Mouse (Mus musculus) right cerebral cortex, postnatal 4 days (tissue): ENCODE data around the gene Tcf3.

Experiments used
- DNase-seq: peaks from one replicate; pipeline ENCODE4 v3.0.0-alpha.2; 2022

Tcf3 gene

DNA sequence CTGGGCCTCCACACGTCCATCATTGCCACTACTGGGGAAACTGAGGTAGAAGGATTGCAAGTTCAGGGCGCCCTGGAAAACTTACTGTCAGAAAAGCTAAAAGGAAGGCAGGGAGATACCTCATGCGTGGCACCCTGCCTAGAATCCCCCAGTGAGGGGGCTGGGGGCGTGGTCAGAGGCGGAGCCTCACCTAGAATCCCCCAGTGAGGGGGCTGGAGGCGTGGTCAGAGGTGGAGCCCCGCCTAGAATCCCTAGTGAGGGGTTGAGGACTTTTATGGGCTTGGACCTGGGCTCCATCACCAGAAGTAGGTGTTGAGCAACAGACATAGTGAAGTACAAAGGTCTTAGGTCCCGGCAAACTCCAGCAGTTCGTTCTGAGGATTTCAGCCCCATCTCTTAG, 2.8 kb upstream of the Tcf3 start:
- DNase-seq, result peak; percentile 39

DNA sequence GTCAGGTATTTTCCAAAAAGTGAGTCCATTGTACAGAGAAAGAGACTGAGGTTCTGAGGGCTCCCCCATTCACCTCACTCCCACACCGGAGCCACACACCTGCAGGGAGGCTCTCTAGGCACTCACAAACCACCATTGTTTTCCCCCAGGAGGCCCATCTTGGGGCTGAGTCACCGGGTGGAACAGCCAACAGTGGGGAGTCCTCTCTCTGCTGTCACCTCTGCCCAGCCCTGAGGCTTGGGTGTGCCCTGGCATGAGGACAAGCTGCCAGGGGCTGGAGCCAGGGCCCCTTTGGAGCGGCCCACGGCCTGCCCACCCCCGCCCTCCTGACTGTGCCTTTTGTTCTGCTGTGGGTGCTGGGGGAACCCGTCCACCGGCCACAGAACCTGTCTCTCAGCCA, 2.3 kb upstream of the Tcf3 start:
- DNase-seq, result no peak

DNA sequence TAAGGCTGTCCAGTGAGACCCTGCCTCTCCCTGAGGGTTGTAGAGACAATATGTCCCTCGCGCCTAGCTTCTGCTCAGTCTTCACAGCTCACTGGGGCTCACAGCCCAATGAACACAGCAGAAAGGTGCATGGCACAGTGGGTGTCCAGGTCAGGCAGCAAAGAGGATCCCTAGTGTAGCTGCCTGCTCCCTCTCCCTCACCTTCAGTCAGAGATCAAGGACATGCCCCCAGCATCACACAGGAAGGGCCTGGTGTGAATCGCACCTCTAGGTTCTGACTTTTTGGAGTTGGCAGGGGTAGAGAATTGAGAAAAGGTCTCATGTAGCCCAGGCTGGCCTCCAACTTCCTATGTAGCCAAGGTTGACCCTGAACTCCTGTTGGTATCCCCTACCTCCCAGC, 1.4 kb upstream of the Tcf3 start:
- no peak for DNase-seq

DNA sequence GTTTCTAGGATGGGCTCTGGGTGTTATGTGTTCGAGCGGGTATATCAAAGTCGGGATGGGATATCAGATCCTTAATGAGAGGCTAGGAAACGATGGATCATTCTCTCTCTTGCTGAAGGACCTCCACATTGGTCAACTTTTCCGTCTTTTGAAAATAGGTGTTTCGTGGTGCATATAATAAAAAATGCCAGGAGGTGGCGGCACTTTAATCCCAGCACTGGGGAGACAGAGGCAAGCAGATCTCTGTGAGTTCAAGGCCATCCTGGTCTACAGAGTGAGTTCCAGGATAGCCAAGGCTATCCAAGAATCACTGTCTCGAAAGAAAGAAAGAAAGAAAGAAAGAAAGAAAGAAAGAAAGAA, 766 bp upstream of the Tcf3 start:
- DNase-seq, result no peak

DNA sequence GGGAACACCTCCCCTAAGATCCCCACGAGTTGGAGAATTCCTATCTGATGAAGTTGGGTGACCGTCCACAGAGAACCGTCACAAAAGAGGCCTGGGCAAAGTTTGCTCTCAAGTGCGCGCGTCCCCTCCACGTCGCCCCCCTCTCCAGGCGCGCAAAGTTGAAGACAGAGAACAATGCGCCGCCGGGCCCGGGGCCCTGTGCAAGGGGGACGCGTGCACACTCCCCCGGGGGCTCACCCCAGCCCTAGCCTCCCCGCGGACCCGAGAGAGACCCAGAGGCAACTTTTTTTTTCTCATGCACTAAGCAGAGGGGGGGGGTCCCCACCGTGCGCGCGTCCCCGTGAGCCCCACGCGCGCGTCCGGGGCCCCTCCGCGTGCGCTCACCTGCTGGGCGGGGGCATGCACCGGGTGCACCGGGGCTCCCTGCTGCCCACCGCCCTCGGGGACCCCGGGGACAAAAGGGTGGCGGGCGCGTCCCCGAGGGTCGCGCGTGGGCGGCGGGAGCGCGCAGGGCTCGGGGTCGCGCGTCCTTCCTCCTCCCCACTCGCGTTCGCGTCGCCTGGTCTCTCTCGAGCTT, 423 bp downstream of the Tcf3 start:
- peak; percentile 50 for DNase-seq

DNA sequence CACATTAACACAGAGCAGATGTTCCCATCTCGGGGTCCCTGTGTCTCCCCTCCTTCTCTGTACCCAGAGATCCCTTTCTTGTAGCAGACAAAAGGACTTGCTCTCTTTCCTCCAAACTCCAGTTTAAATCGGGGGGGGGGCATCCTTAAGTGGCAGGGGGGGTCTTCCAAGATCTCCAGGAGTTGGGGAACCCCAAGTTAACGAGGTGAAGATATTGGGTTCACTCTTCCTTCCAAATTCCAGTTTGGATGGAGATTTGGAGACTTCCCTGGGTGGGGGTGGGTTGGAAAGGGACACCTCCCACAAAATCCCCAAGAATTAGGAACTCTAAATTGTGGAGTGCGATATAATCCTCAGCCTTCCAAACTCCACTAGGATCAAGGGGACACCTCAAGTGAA, 1.1 kb downstream of the Tcf3 start:
- no peak for DNase-seq

DNA sequence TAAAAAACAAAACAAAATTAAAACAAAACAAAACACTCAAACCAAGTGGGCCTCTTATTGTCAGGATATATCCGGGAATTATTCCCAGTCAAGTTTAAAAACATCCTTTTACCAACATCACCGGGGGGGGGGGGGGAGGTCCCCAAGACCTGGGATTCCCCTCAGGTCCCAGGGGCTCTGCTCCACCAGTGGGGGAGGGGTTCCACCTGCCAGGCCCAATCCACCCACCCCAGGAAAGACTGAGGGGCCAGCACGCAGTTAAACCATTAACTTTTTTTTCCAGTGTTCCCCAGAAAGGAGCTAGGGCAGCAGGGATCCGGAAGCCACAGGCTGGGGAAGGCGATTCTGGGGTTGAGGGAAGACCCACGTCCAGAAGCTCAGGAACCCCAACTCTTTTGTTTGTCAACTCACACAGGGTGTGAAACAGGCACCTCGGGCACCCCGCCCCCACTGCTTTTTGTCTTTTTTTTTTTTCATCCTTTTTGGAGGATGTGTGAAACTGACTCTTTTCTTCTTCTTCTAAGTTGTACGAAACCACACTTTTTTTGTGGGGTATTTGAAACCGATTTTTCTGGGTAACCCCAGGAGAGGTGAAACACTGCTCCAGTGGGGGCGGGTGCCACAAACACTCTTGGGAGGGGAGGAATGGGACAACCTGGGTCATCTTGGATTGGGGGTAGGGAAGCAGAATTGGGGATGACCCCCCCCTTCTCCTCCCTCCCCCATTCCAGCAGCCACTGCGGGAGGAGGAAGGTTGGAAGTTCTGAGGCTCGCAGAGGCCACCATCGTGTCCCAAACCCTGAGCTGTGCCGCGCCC, 1.7 kb downstream of the Tcf3 start:
- DNase-seq, result no peak

DNA sequence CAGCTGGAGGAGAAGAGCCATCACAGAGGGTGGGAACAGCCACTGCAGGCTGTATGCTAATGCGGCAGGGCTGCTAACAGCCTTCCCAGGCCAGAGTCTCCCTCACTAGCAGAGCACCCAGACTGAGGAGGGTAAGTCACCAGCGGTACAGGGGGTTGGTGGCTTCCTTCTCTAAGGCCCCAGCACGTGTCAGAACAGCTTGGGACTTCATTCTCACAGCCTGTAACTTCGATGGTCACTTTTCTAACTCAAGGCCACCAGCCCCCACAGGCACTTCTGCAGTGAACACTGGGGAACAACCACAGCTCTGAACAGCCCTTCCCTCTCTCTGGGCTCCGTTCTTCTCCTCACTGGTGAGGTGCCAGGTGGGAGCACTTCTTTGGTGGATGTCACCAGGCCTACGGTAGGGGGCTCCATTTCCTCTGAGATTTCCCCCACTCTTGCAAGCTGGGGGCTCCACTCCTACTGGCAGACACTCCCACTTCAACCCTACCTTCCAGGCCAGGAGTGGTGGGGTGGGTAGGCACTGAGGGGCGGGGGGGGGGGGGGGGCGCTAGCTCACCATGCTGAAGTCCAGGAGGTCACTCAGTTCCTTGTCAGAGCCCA, 3.0 kb downstream of the Tcf3 start:
- no peak for DNase-seq

DNA sequence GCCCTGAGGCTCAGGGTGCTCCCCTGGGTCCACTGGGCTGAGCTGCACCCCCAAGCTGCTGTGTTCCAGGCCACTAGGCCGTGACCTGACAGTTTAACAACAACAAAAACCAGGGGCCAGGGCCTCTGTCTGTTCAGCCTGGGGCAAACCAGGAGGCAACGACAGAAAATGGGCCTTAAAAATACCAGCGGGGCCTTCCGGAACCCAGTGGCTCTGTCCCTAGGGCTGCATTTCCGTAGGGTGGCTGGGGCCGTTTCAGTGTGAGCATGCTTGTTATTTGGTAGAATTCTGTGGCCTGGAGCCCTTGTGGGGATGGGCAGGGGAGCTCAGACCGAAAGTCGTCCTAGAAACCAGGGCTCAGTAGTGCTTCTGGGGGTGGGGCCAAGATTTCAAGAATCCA, 3.6 kb downstream of the Tcf3 start:
- no peak for DNase-seq

DNA sequence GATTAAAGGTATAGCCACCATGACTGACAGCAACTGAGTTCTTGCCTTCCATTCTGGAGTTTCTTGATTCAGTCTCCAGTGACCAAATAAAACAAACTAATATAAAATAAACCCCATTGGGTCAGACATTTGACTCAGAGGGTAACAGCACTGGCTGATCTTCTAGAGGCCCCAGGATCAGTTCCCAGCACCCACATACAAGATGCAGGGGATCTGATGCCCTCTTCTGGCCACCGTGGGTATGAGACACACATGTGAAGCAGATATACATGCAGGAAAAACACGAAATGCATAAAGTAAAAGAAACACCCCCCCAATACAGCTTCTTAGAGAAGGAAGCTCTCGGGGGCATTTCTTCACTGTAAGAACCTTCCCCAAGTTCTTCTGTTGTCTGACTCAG, 8.4 kb downstream of the Tcf3 start:
- DNase-seq, result no peak

DNA sequence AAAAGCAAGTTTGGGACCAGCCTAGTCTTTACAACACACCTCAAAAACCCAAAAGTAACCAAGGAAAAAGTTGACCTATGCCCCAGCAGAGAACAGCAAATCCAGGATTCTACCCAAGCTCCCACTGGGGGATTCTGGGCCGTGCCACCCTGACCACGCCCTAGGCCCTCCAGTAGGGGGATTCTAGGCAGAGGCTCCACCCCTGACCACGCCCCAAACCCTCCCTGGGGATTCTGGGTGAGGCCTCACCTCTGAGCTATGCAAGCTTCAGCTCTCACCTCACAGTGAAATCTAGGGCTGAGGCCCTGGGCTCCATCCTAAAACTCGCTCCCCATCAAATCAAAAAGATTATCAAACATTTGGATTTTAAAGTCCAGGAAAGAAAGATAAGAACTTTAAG, 9.9 kb downstream of the Tcf3 start:
- DNase-seq, result no peak

DNA sequence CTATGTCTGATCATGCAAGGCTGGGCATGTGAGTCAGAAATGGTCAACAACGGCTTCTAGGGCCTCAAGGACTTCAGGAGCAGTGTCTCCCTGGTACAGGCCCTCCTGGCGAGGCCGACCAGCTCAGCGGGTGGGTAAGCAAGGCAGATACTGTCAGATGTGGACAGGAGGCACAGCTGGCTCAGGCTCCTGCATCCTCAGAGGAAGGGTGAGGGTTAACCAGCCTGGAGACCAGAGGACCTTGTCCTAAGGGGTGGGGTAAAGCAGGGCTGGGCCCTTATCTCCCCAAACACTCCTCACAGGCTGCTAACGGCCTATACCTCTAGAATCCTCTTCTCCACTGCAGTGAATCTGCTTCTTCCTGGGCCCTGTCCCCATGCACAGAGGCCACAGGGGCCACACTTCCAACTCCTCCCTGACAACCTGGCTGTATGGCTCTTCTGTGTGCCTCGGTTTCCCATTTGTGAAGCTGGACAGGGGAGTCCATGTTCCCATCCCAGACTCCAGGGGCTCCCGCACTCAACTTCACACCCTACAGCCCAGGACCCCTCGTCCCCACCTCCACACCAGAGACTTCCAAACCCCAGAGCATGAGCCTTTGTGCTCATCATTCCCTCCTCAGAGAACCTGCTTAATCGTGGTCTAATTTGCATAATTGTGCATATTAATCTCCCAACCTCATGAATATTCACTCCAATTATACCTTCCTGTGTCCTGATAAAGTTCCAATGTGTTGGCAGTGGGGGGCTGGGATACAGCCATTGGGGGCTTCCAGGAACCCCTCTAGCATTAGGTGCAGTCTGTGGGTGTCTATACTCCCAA, 11.6 kb downstream of the Tcf3 start:
- DNase-seq, result no peak

DNA sequence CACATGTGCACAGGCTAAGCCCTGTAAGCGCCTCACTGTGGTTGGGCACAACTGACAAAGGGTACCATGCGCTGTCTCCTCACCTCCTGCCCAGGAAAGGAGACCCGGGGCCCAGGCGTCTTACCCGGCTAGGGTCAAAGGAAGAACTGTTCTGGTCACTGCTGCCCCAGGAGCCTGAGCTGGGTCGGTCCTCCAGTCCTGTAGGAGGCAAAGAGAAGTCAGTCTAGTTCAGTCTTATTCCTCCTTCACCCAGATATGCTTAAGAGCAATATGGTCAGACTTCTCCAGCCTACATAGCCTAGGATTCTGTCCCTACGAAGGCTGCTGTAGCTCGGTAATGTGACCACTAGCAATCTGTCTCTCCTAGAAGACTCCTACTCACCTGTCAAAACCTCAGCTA, 12.2 kb downstream of the Tcf3 start:
- DNase-seq, result no peak

DNA sequence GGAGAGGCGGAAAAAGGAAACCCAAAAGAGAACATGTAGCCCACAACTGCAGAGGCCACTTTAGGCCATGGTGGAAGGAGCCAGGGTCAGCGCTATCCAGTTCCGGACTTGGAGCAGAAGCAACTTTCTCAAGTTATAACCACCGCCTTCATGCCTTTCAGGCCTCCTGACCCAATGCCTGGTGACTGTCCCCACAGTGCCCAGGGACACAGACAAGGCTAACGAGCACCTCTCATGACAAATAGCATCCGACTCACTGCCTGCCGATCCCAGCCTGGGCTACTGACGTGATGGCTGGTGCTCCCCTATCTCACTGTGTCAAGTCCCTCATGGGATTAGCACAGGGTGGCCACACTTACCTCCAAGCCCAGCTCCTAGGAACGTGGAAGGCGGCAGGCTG, 12.7 kb downstream of the Tcf3 start:
- no peak for DNase-seq

DNA sequence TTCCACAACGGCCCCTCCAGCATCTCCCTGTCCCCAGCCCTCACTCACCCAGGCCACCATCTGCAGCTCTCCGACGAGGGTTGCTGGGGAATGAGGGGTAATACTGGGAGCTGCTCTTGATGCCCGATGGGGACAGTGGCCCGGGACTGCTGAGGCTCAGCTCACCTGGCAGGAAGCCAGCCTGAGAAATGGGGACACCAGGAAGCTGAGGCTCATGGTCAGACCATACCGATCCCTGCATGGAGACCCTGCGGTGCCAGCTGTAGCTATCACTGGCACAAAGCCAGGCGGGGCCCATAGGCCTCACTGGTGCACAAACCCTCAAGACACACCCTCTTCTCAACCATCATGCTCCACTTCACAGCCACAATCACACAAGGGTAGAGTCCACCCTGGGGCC, 14.0 kb downstream of the Tcf3 start:
- DNase-seq, result peak; percentile 38

DNA sequence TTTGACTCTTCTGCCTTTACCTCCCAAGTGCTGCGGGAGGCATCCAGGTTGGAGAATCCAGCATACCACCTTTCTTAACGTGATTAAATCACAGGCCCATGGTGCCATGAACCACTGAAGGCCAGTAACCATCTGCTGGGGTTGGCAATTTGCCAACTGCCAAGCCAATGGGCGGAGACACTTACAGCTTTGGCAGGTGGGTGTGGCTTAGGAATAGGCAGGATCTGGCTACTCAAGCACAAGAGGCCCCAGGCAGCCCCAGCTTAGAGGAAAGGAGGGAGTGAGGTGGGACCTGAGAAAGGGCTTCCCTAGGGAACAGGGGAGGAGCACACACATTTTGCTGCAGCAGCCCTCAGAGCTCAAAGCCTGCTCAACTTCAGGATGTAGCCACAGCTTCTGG, 15.1 kb downstream of the Tcf3 start:
- DNase-seq, result no peak

DNA sequence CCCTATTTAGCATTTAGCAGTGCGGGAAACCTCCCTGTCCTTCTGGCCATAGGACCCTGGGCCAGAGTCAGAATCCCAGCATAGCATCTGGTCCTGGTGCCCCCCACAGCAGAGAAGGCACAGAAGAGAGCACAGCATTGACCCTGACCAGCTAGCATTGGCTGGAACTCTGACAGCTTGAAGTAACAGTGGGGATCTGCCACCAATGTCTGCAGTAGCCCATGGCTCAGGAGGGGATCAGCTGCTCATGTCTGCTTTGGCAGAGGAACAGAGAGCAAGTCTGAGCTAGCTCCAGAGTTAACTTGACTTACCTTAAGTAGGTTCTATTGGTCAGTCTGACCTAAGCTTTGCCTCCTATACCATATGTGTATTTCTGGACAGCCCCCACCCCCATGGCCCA, 15.6 kb downstream of the Tcf3 start:
- DNase-seq, result no peak

DNA sequence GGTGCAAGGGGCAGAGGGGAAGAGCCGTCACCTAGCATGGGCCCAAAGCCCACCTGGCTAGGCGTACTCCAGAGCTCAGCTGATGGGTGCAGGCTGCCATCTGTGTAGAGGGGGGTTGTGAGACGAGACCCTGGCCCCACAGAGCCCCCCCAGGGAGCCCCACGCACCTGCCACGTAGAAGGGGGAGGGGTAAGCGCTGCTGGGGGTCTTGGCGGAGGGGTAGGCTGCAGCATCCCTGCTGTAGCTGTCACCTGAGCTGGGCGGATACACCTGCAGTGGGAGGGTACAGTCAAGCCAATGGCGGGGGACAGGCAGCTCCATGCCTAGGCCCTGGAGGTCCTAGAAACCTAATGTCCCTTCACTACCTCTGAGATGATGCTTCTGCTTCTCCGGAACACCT, 16.1 kb downstream of the Tcf3 start:
- no peak for DNase-seq

DNA sequence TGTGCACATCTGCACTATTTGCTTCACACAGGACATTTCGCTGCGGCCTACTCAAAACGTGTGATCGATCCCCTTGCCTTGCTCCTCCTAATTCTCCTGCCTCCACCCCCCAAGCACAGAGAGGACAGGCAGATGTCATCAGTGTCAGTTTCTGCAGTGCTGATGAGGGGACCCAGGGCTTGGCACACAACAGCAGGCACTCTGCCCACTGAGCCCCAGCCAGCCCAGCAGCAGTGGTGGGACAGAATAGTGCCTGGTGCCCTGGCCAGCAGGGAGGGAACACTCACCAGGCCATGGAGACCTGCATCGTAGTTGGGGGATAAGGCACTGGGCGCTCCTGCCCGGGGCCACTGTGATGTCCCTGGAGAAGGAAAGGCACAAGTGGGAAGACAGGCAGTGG, 17.9 kb downstream of the Tcf3 start:
- DNase-seq, result no peak

DNA sequence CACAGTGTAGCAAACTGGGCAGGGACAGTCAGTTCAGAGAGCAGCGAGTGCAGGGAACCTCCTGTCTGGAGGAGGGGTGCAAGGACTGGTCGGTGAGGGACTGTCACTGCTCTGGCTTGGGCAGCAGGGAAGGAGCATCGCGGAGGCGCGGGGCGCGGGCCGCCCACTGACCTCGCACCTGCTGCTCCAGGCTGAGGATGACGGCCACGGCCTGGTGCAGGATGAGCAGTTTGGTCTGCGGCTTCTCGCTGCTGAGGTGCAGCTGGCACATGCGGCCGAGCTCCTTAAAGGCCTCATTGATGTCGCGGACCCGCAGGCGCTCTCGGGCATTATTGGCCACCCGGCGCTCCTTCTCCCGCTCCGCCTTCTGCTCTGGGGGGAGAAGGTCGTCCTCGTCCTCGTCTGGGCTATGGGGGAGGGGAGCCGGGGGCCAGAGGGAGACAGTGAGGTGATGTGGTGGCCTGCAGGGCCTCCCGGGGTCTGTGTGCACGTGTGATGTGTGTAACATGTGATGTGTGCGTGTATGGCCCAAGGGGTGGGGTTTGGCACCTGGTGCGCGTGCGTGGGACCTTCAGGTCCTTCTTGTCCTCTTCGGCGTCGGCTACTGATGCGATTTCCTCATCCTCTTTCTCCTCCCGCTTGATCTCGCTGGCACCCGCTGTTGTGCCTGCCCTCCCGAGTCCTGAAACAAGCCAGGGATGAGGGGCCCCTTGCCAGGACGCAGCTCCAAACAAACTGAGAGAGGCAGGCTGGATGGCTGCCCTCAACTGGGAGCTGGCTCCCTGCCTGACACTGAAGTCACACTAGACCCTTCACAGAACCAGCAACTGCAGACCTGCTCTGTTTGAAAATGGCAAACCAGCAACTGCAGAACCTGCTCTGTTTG, 20.5 kb downstream of the Tcf3 start:
- peak; percentile 79 for DNase-seq

DNA sequence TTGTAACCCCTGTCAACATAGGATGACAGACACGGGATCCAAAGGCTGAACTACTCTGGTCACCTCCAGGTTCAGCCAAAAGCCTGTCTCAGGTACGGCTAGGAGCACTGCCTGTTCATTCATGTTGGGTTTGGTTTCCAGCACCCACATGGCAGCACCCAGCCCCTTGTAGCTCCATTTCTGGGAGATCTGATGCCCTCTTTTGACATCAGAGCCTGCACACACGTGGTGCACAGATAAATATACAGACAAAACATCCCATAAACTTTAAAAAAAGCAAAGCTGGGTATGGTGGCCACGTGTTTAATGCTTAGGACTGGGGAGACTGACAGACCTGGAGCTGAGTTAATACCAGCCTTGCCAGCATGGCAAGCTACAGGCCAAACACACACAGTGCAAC, 25.5 kb downstream of the Tcf3 start:
- DNase-seq, result no peak

DNA sequence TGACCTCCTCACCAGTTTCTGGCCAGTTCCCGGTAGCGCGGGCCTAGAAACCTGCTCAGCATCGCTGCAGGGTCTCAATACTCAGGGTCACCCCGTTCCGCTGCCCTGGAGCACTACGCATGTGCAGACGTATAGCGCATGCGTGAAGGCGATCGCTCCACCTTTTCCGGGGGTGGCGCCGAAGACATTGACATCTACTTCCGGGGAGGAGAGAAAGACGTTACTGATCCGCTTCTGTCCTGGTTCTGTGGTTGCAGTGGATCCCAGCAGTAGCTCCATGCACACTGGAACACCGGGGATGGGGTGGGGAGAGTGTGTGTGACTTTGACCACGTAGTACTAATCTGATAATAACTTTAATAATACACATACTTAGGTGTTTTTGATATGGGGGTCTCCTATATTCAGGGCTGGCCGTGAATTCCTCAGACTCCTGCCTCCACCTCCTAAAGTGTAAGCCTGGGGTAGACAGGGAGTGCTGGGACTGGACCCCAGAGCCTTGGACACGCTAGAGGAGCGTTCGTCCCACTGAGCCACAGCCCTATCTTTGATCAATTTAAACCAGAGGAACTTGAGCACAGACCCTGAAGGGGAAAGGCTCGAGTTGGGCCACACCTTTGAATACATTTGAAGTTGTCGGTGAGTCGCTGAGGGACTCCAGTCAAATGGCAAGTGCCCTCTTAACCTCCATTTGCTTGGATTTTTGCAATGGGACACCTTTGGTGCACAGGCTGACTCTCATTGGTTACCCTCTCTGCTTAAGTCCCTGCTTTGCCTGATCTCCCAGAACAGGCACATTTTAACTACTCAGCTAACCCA, 26.6 kb downstream of the Tcf3 start, which contains the start of gene Uqcr11:
Uqcr11 (minus strand) TSS at position 147 of the 818 bp plus-strand sequence.
- peak; percentile 86 for DNase-seq
